Mouse (Mus musculus): ENCODE data around the gene Apol11a. TPM values are rescaled to one million over a fixed set of nuclear protein-coding genes. Genes with fewer than 3 reads are reported as not detected.
"Not testable (repeated sequence)": the region's sequence is repeated elsewhere in the genome, so short reads cannot be mapped to it uniquely, and the experiment has no call there.

The Apol11a gene
- 0.11 and 0.21 TPM in 2 replicates for polyA plus RNA-seq (2012; rRNA removed)

- not testable (repeated sequence) for DNase-seq (ENCODE audit: low read depth, low spot score)
Observed at GRCm38 (mm10) chr15:77507966-77508365, at the start of gene Apol11a. Gene Apol11a (plus strand): TSS chr15:77508271.

GRCm38 (mm10) chr15:77474699-77475390 lies 33.2 kb upstream of the Apol11a start:
- not testable (repeated sequence) for DNase-seq (ENCODE audit: low read depth, low spot score)
- WGBS = 19% methylated on average over 7 of the region's 7 CpGs

- 26% methylated on average over 2 of the region's 2 CpGs for WGBS
- DNase-seq (ENCODE audit: low read depth, low spot score) = not testable (repeated sequence)
Observed at GRCm38 (mm10) chr15:77476693-77477092, 31.4 kb upstream of the Apol11a start, which contains the start of gene Apol10a. Gene Apol10a (plus strand): TSS chr15:77477047.

GRCm38 (mm10) chr15:77482140-77482794 lies 25.8 kb upstream of the Apol11a start:
- peak; percentile 85 for DNase-seq (ENCODE audit: low read depth, low spot score)
- 43% methylated on average over 4 of the region's 4 CpGs for WGBS

- DNase-seq (ENCODE audit: low read depth, low spot score) = not testable (repeated sequence)
- WGBS = no CpG with 5 or more reads among the region's 1 CpGs
Observed at GRCm38 (mm10) chr15:77493181-77493580, 14.9 kb upstream of the Apol11a start.

- not testable (repeated sequence) for DNase-seq (ENCODE audit: low read depth, low spot score)
- WGBS = 16% methylated on average over 1 of the region's 1 CpGs
Observed at GRCm38 (mm10) chr15:77494694-77495093, 13.4 kb upstream of the Apol11a start.

GRCm38 (mm10) chr15:77520596-77520995 lies 12.5 kb downstream of the Apol11a start:
- 52% methylated on average over 4 of the region's 4 CpGs for WGBS
- DNase-seq (ENCODE audit: low read depth, low spot score) = not testable (repeated sequence)

GRCm38 (mm10) chr15:77523186-77523843 lies 15.2 kb downstream of the Apol11a start:
- DNase-seq (ENCODE audit: low read depth, low spot score) = peak; percentile 39
- WGBS = 9% methylated on average over 6 of the region's 6 CpGs

GRCm38 (mm10) chr15:77533216-77533615 lies 25.1 kb downstream of the Apol11a start, which contains the start of gene Apol7c:
Gene Apol7c (minus strand): TSS chr15:77533316.
- no peak for DNase-seq (ENCODE audit: low read depth, low spot score)

GRCm38 (mm10) chr15:77539221-77539620 lies 31.1 kb downstream of the Apol11a start:
- DNase-seq (ENCODE audit: low read depth, low spot score) = not testable (repeated sequence)
- WGBS = 67% methylated on average over 1 of the region's 1 CpGs

GRCm38 (mm10) chr15:77561792-77562191 lies 53.7 kb downstream of the Apol11a start, which contains the start of gene 1700025B11Rik:
Gene 1700025B11Rik (minus strand): TSS chr15:77561892.
- DNase-seq (ENCODE audit: low read depth, low spot score) = no peak

- DNase-seq (ENCODE audit: low read depth, low spot score) = no peak
Observed at GRCm38 (mm10) chr15:77563219-77563618, 55.1 kb downstream of the Apol11a start.

Other genes with a start within 250 kb of the Apol11a start
- 18.4 and 26.5 TPM in 2 replicates for gene Rbfox2, start 201.3 kb upstream of the Apol11a start, polyA plus RNA-seq (2012; rRNA removed)
- 43.7 and 83.1 TPM in 2 replicates for gene Apol7a, start 109.2 kb upstream of the Apol11a start, polyA plus RNA-seq (2012; rRNA removed)
- gene Apol9a, start 97.1 kb upstream of the Apol11a start, polyA plus RNA-seq (2012; rRNA removed) = 22.6 and 91.1 TPM in 2 replicates
- gene Apol7b, start 60.8 kb upstream of the Apol11a start, polyA plus RNA-seq (2012; rRNA removed) = 0.63 and 1.4 TPM in 2 replicates
- 94.4 and 159 TPM in 2 replicates for gene Apol10a, start 31.2 kb upstream of the Apol11a start, polyA plus RNA-seq (2012; rRNA removed)
- gene Apol7c, start 25.0 kb downstream of the Apol11a start, polyA plus RNA-seq (2012; rRNA removed) = 24.7 and 45.8 TPM in 2 replicates
- not detected in 2 replicates for gene 1700025B11Rik, start 53.6 kb downstream of the Apol11a start, polyA plus RNA-seq (2012; rRNA removed)
- 0.88 and 0.93 TPM in 2 replicates for gene Apol10b, start 87.9 kb downstream of the Apol11a start, polyA plus RNA-seq (2012; rRNA removed)
- not detected in 2 replicates for gene Gm36245, start 91.0 kb downstream of the Apol11a start, polyA plus RNA-seq (2012; rRNA removed)
- gene Apol11b, start 135.0 kb downstream of the Apol11a start, polyA plus RNA-seq (2012; rRNA removed) = 0.21 and 0.33 TPM in 2 replicates
- 3.0 and 6.7 TPM in 2 replicates for gene Apol7e, start 190.6 kb downstream of the Apol11a start, polyA plus RNA-seq (2012; rRNA removed)
- gene Apol9b, start 220.8 kb downstream of the Apol11a start, polyA plus RNA-seq (2012; rRNA removed) = 16.8 and 44.4 TPM in 2 replicates
- gene Apol8, start 248.7 kb downstream of the Apol11a start, polyA plus RNA-seq (2012; rRNA removed) = 0.04 TPM in 1 of 2 replicates, not detected in the other